Mouse (Mus musculus) heart, adult 2 months (tissue): ENCODE measurements around the gene Arhgap30. TPM values are rescaled to one million over a fixed set of nuclear protein-coding genes. Genes with fewer than 3 reads are reported as not detected.

ENCODE experiments used
- DNase-seq, 2 experiments: peaks; one replicate each; pipeline ENCODE4 v3.0.0; 2021
- H3K27ac ChIP-seq: fragments of 200-600 bp; 2 replicates; pipeline ENCODE4 v1.8.1; 2022
- H3K27me3 ChIP-seq: fragments of 200-500 bp; 2 replicates; pipeline ENCODE4 v1.6.1; 2012; ENCODE audit warnings: mild to moderate bottlenecking, low read length, inconsistent platforms, mixed read lengths; ENCODE audit not compliant: control insufficient read depth, insufficient read depth
- H3K36me3 ChIP-seq: fragments of 200-500 bp; 2 replicates; pipeline ENCODE4 v1.6.1; 2012; ENCODE audit warnings: low read length, inconsistent platforms; ENCODE audit not compliant: control insufficient read depth, insufficient read depth
- H3K4me1 ChIP-seq: fragments of 200-500 bp; 2 replicates; pipeline ENCODE4 v1.6.1; 2011; ENCODE audit warnings: low read length; ENCODE audit not compliant: control insufficient read depth, insufficient read depth
- H3K4me3 ChIP-seq: fragments of 200-600 bp; 2 replicates; pipeline ENCODE4 v1.8.1; 2022
- H3K79me2 ChIP-seq: fragments of 200-500 bp; replicated peaks from 2 replicates; pipeline ENCODE4 v1.6.1; 2012; ENCODE audit warnings: mild to moderate bottlenecking, inconsistent platforms, low read length, moderate library complexity, mixed read lengths; ENCODE audit not compliant: control insufficient read depth, insufficient read depth
- H3K9ac ChIP-seq: fragments of 200-500 bp; 2 replicates; pipeline ENCODE4 v1.6.1; 2012; ENCODE audit warnings: low read depth, mild to moderate bottlenecking, control low read depth, inconsistent platforms, low read length, mixed read lengths
- CTCF ChIP-seq: fragments of 200-600 bp; IDR thresholded peaks from 2 replicates; pipeline ENCODE4 v1.8.1; 2022; ENCODE audit warnings: antibody characterized with exemption, mild to moderate bottlenecking, moderate library complexity
- EP300 ChIP-seq: fragments of 200-500 bp; IDR thresholded peaks from 2 replicates; pipeline ENCODE4 v1.6.1; 2011; ENCODE audit warnings: low read depth, low read length, control low read depth; ENCODE audit not compliant: insufficient read depth
- POLR2A ChIP-seq: fragments of 200-500 bp; IDR thresholded peaks from 2 replicates; pipeline ENCODE4 v1.6.1; 2011; ENCODE audit warnings: mild to moderate bottlenecking, low read depth, low read length, control low read depth; ENCODE audit not compliant: insufficient read depth
- WGBS: fragments of 180-500 bp; shearing (Covaris S2); methylation state at CpG from one replicate; pipeline ENCODE4 v1.1.7; 2018; 5-methylcytosine and 5-hydroxymethylcytosine counted together
- intact Hi-C: fragments of 180-260 bp; cut with DNase I; formaldehyde crosslinking; loops from one replicate; pipeline ENCODE4 v1.15.1; 2025
- long read RNA-seq: library from polyadenylated mRNA; stranded (forward); transcript quantifications from one replicate; pipeline ENCODE4 v2.0.0, GENCODE M21; 2021
- polyA plus RNA-seq: library from polyadenylated mRNA; depleted of rRNA; stranded (reverse); fragments of >200 nt; gene quantifications from 2 replicates; pipeline ENCODE4 v1.2.3, GENCODE M21; 2012; rRNA removed
- total RNA-seq, 2 experiments: library from RNA; stranded (reverse); gene quantifications; 2 replicates each; pipeline ENCODE4 v1.2.3; 2021

Arhgap30 gene
- 1 to 10 TPM; 2.3 to 2.4 TPM for total RNA-seq
- 2.6 and 3.2 TPM in 2 replicates for polyA plus RNA-seq
- long read RNA-seq, full-length matches to known transcripts: 1 of 1 reads
- long read RNA-seq, partial matches to known transcripts: 0 of 1 reads
- long read RNA-seq, other reads (novel, unspliced or antisense): 0 of 1 reads

DNA sequence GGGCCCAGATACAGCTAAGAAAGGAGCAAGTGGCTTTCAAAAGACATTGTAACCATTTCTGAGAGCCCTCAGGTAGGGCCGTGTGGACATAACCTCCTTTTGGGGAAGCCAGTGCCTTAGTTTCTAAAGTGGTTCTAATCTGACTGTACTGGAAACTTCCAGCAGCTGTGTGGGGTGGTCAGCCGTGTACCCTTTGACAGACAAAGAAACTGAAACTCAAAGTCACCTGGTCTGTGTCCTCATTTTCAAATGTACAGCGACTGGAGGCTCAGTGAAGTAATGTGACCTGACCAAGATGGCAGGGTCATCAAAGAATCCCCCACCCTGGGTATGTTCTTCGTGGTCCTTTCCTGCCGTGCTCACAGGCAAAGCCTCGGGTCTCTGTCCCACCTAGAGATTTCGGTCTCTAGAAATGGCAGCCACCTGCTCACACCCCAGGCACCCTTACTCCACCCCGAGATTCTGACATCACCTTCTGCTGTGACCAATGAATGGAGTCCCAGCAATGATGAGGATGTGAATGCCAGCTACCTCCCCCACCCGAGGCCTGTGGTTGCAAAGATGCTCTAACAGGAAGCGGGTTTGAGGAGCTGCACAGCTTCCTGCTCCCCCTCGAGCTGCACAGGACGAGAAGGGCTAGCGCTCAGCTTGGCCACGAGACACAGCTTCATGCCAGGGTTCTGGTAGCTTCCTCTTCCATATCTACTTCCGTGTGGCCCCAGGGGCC lies at the start of gene Arhgap30:
Arhgap30 (plus strand) TSS at position 579 of the 727 bp plus-strand sequence.
- H3K27me3 ChIP-seq: no peaks in the 10 kb centered on the region
- H3K9ac ChIP-seq: 0 out of 2 replicates have a peak within 1 kb of the TSS, but pooled peaks have one; percentile 17
- no peak within 1 kb of the TSS for H3K4me3 ChIP-seq
- H3K79me2 ChIP-seq: no peaks in the 10 kb centered on the region
- intact Hi-C loops: no loop called here
- peak; percentile 51 to 83 for DNase-seq
- no peaks in the 10 kb centered on the region for H3K36me3 ChIP-seq
- peak within 1 kb of the TSS; percentile 7; the same call in 1 of the 2 replicates for H3K27ac ChIP-seq
- 68% methylated on average over 15 of the region's 15 CpGs for WGBS
- no peaks in the 10 kb centered on the region for H3K4me1 ChIP-seq
- TF ChIP-seq CTCF (no peak), EP300 (no peak), POLR2A (0 out of 2 replicates have a peak, but pooled peaks have one; percentile 30)

- Histone ChIP-seq H3K27ac (no peak overlapping the region), H3K36me3 (no peaks in the 10 kb centered on the region), H3K9ac (no peak overlapping the region), H3K79me2 (peaks cover 4% of the 10 kb centered on the region; the same call in 1 of the 2 replicates), H3K4me3 (no peak overlapping the region), H3K27me3 (no peaks in the 10 kb centered on the region), H3K4me1 (peaks cover 2% of the 10 kb centered on the region)
- 93% methylated on average over 16 of the region's 16 CpGs for WGBS
- no peak for DNase-seq
- intact Hi-C loops: no loop called here
- TF ChIP-seq POLR2A (no peak), CTCF (no peak)
Observed at GRCm38 (mm10) chr1:171342262-171343207, 46.2 kb upstream of the Arhgap30 start.

- TF ChIP-seq POLR2A (no peak), CTCF (no peak), EP300 (no peak)
- DNase-seq: peak; percentile 26 to 39
- no peak overlapping the region for H3K27ac ChIP-seq
- H3K9ac ChIP-seq: no peak overlapping the region
- peaks cover 7% of the 10 kb centered on the region for H3K4me1 ChIP-seq
- H3K27me3 ChIP-seq: no peaks in the 10 kb centered on the region
- WGBS: 59% methylated on average over 9 of the region's 9 CpGs
- peaks cover 4% of the 10 kb centered on the region; the same call in 1 of the 2 replicates for H3K79me2 ChIP-seq
- H3K4me3 ChIP-seq: no peak overlapping the region
- H3K36me3 ChIP-seq: 0 out of 2 replicates have a peak, but pooled peaks cover 7% of the 10 kb centered on the region
- intact Hi-C loops: no loop called here
Observed at GRCm38 (mm10) chr1:171343922-171344677, 44.7 kb upstream of the Arhgap30 start.

GRCm38 (mm10) chr1:171344715-171345114 lies 44.0 kb upstream of the Arhgap30 start:
- H3K36me3 ChIP-seq: 0 out of 2 replicates have a peak, but pooled peaks cover 8% of the 10 kb centered on the region
- H3K27me3 ChIP-seq: no peaks in the 10 kb centered on the region
- intact Hi-C loops: loop anchor here (1.0 kb wide), 1 partner anchor 15 kb away; the partner anchor contains the start of gene Dedd
- peaks cover 9% of the 10 kb centered on the region for H3K4me1 ChIP-seq
- no peak overlapping the region for H3K9ac ChIP-seq
- no peak overlapping the region; the same call in 1 of the 2 replicates for H3K27ac ChIP-seq
- no peak for DNase-seq
- TF ChIP-seq POLR2A (no peak), CTCF (no peak), EP300 (no peak)
- 63% methylated on average over 9 of the region's 9 CpGs for WGBS
- H3K79me2 ChIP-seq: peaks cover 4% of the 10 kb centered on the region; the same call in 1 of the 2 replicates
- peak overlapping the region; percentile 99 for H3K4me3 ChIP-seq
